Mouse (Mus musculus) thymus, postnatal 14 days (tissue): ENCODE data around the gene Actn2.

Experiments
- DNase-seq: peaks from one replicate; pipeline ENCODE4 v3.0.0; 2021

Actn2 gene

GRCm38 (mm10) chr13:12311930-12312492 is 28.5 kb downstream of the Actn2 start:
- no peak for DNase-seq

GRCm38 (mm10) chr13:12311371-12311770 is 29.2 kb downstream of the Actn2 start:
- DNase-seq = no peak

- no peak for DNase-seq
Observed at GRCm38 (mm10) chr13:12309446-12309845, 31.1 kb downstream of the Actn2 start.

- no peak for DNase-seq
Observed at GRCm38 (mm10) chr13:12308878-12309277, 31.7 kb downstream of the Actn2 start.

- no peak for DNase-seq
Observed at GRCm38 (mm10) chr13:12308473-12308872, 32.1 kb downstream of the Actn2 start.

GRCm38 (mm10) chr13:12307286-12307685 is 33.3 kb downstream of the Actn2 start:
- no peak for DNase-seq

- DNase-seq = no peak
Observed at GRCm38 (mm10) chr13:12305540-12305939, 35.0 kb downstream of the Actn2 start.

- DNase-seq = no peak
Observed at GRCm38 (mm10) chr13:12304991-12305390, 35.6 kb downstream of the Actn2 start.

- no peak for DNase-seq
Observed at GRCm38 (mm10) chr13:12297777-12298176, 42.8 kb downstream of the Actn2 start.

GRCm38 (mm10) chr13:12296701-12297100 is 43.9 kb downstream of the Actn2 start:
- peak; percentile 12 for DNase-seq

- no peak for DNase-seq
Observed at GRCm38 (mm10) chr13:12293810-12294209, 46.8 kb downstream of the Actn2 start.

- DNase-seq = no peak
Observed at GRCm38 (mm10) chr13:12290700-12291099, 49.9 kb downstream of the Actn2 start.

GRCm38 (mm10) chr13:12284528-12284927 is 56.0 kb downstream of the Actn2 start:
- DNase-seq = no peak

- no peak for DNase-seq
Observed at GRCm38 (mm10) chr13:12283826-12284225, 56.7 kb downstream of the Actn2 start.

GRCm38 (mm10) chr13:12274721-12275120 is 65.8 kb downstream of the Actn2 start:
- no peak for DNase-seq

- no peak for DNase-seq
Observed at GRCm38 (mm10) chr13:12274220-12274619, 66.3 kb downstream of the Actn2 start.

- DNase-seq = peak; percentile 47
Observed at GRCm38 (mm10) chr13:12272953-12273352, 67.6 kb downstream of the Actn2 start.

GRCm38 (mm10) chr13:12267971-12268370 is 72.6 kb downstream of the Actn2 start:
- DNase-seq = no peak

GRCm38 (mm10) chr13:12267097-12267496 is 73.5 kb downstream of the Actn2 start:
- peak; percentile 15 for DNase-seq

- no peak for DNase-seq
Observed at GRCm38 (mm10) chr13:12263996-12264395, 76.6 kb downstream of the Actn2 start.

GRCm38 (mm10) chr13:12261505-12261904 is 79.1 kb downstream of the Actn2 start:
- DNase-seq = no peak

GRCm38 (mm10) chr13:12257391-12258380 is 82.9 kb downstream of the Actn2 start, which contains the start of gene Mtr:
Gene Mtr, minus strand, starts transcription at chr13:12258113.
- DNase-seq = peak; percentile 96

- DNase-seq = no peak
Observed at GRCm38 (mm10) chr13:12256871-12257390, 83.6 kb downstream of the Actn2 start.
